In the genomic region with DNA sequence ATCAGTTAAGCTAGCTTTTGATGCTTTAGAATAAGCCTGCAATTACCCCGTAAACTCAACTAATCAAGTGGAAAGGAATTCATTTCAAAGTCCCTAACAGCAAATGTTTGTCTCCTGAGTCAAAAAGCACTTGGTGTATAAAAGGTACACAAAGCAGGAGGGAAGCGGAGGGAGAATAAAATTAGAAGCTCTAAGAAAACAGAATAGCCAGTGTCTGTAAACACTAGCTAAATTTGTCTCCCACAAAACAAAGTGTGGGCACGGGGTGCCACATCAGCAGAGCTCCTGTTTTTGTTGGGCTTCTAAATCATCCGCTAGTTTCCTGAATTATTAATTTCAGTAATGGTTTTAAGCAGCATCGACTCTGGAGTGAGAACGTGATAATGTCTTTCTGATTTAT, we compare ENCODE assay signal across 7 mouse cellular contexts. TPM values are rescaled to one million over a fixed set of nuclear protein-coding genes. Genes with fewer than 3 reads are reported as not detected.
DNase-seq lines count a peak whose midpoint lies in the region; ATAC-seq and TF ChIP-seq lines count a peak whose summit lies in the region.

No protein-coding gene starts in this region.

- no peaks in the 10 kb centered on the region for H3K9me3 ChIP-seq in lung, embryonic 14.5 days (ENCODE audit: low read depth, low read length)
- no peaks in the 10 kb centered on the region for H3K9me3 ChIP-seq in embryonic facial prominence, embryonic 15.5 days (replicated peaks)
- H3K9me3 ChIP-seq in limb, embryonic 10.5 days (replicated peaks) = no peaks in the 10 kb centered on the region
- H3K9me3 ChIP-seq in neural tube, embryonic 15.5 days (replicated peaks) = no peaks in the 10 kb centered on the region

- intact Hi-C loops in gastrocnemius, postnatal 14 days (cut with DNase I; ENCODE audit: low total_unique reads) = no loop called here

- peak overlapping the region; percentile 97; the same call in 1 of the 2 replicates for H3K27ac ChIP-seq in lung, embryonic 14.5 days (ENCODE audit: low read depth)
- no peak overlapping the region; the same call in 1 of the 2 replicates for H3K27ac ChIP-seq in embryonic facial prominence, embryonic 15.5 days (replicated peaks)
- H3K27ac ChIP-seq in limb, embryonic 10.5 days = peak overlapping the region; percentile 98; the same call in 1 of the 2 replicates
- no peak overlapping the region for H3K27ac ChIP-seq in neural tube, embryonic 15.5 days (replicated peaks)

- no peaks in the 10 kb centered on the region for H3K27me3 ChIP-seq in lung, embryonic 14.5 days (ENCODE audit: insufficient read depth, low read length)
- no peaks in the 10 kb centered on the region for H3K27me3 ChIP-seq in embryonic facial prominence, embryonic 15.5 days
- no peaks in the 10 kb centered on the region for H3K27me3 ChIP-seq in limb, embryonic 10.5 days (ENCODE audit: low read depth, poor library complexity, severe bottlenecking)
- H3K27me3 ChIP-seq in neural tube, embryonic 15.5 days (replicated peaks) = no peaks in the 10 kb centered on the region

- peak overlapping the region; percentile 93 for H3K9ac ChIP-seq in lung, embryonic 14.5 days
- 0 out of 2 replicates have a peak overlapping the region, but pooled peaks have one; percentile 21 for H3K9ac ChIP-seq in embryonic facial prominence, embryonic 15.5 days
- 0 out of 2 replicates have a peak overlapping the region, but pooled peaks have one; percentile 42 for H3K9ac ChIP-seq in neural tube, embryonic 15.5 days (replicated peaks)

- WGBS in lung, embryonic 14.5 days = 13% methylated on average over 6 of the region's 6 CpGs
- 12% methylated on average over 6 of the region's 6 CpGs for WGBS in embryonic facial prominence, embryonic 15.5 days
- WGBS in limb, embryonic 10.5 days = 36% methylated on average over 6 of the region's 6 CpGs
- WGBS in neural tube, embryonic 15.5 days = 5% methylated on average over 6 of the region's 6 CpGs

- H3K4me2 ChIP-seq in lung, embryonic 14.5 days = peak overlapping the region; percentile 81
- peak overlapping the region; percentile 67 for H3K4me2 ChIP-seq in embryonic facial prominence, embryonic 15.5 days (replicated peaks)
- H3K4me2 ChIP-seq in neural tube, embryonic 15.5 days = peak overlapping the region; percentile 67

- peak overlapping the region; percentile 87 for H3K4me3 ChIP-seq in lung, embryonic 14.5 days (ENCODE audit: low read depth, low read length)
- H3K4me3 ChIP-seq in embryonic facial prominence, embryonic 15.5 days (replicated peaks) = peak overlapping the region; percentile 95
- peak overlapping the region; percentile 91 for H3K4me3 ChIP-seq in limb, embryonic 10.5 days
- peak overlapping the region; percentile 97 for H3K4me3 ChIP-seq in neural tube, embryonic 15.5 days (replicated peaks)

- DNase-seq in lung, embryonic 14.5 days = no peak
- no peak for DNase-seq in lung, postnatal 25 days (ENCODE audit: low spot score)
- DNase-seq in limb, embryonic 10.5 days (ENCODE audit: low spot score) = no peak
- no peak for DNase-seq in adrenal gland, adult 18-20 months (ENCODE audit: low spot score in 2 of 2)
- no peak for DNase-seq in gastrocnemius, postnatal 14 days

- no peaks in the 10 kb centered on the region; the same call in 1 of the 2 replicates for H3K4me1 ChIP-seq in lung, embryonic 14.5 days (ENCODE audit: insufficient read depth)
- 0 out of 2 replicates have a peak, but pooled peaks cover 12% of the 10 kb centered on the region for H3K4me1 ChIP-seq in embryonic facial prominence, embryonic 15.5 days
- peaks cover 21% of the 10 kb centered on the region for H3K4me1 ChIP-seq in limb, embryonic 10.5 days
- H3K4me1 ChIP-seq in neural tube, embryonic 15.5 days = peaks cover 16% of the 10 kb centered on the region

- no peak for TF ChIP-seq CTCF in lung, embryonic 14.5 days (IDR thresholded peaks at IDR 0.05; ENCODE audit: low read depth)

- ATAC-seq in lung, embryonic 14.5 days (ENCODE audit: insufficient read depth) = no peak
- no peak for ATAC-seq in embryonic facial prominence, embryonic 15.5 days (ENCODE audit: insufficient number of reproducible peaks, low FRiP score, low TSS enrichment, low read depth)
- no peak for ATAC-seq in neural tube, embryonic 15.5 days (ENCODE audit: low FRiP score)

- H3K36me3 ChIP-seq in lung, embryonic 14.5 days (ENCODE audit: insufficient read depth) = no peaks in the 10 kb centered on the region
- no peaks in the 10 kb centered on the region for H3K36me3 ChIP-seq in embryonic facial prominence, embryonic 15.5 days
- no peaks in the 10 kb centered on the region for H3K36me3 ChIP-seq in limb, embryonic 10.5 days
- H3K36me3 ChIP-seq in neural tube, embryonic 15.5 days = no peaks in the 10 kb centered on the region

RNA-seq across cellular contexts. Expression of a gene that starts 1.4 kb away (rescaled TPM):
- polyA plus RNA-seq in lung, embryonic 14.5 days (2014; fragmentation: Nextera tagmentation; extraction: Ambion mirVana) = 38.1 and 38.7 TPM in 2 replicates
- polyA plus RNA-seq in embryonic facial prominence, embryonic 15.5 days (2015; fragmentation: Nextera tagmentation; extraction: Ambion mirVana) = 23.5 and 26.4 TPM in 2 replicates
- polyA plus RNA-seq in limb, embryonic 10.5 days (2016; fragmentation: Nextera tagmentation; extraction: Ambion mirVana) = 14.9 and 15.9 TPM in 2 replicates
- 8.0 and 12.5 TPM in 2 replicates for polyA plus RNA-seq in neural tube, embryonic 15.5 days (2015; fragmentation: Nextera tagmentation; extraction: Ambion mirVana)
- total RNA-seq in adrenal gland, adult 18-20 months (2021) = 10 to 100 TPM; 39.4 to 51.7 TPM
- total RNA-seq in gastrocnemius, postnatal 14 days (2021) = 10 to 100 TPM; 18.0 to 20.7 TPM

Comparison
In these comparisons a context has a peak if more than half of its experiments do, and no peak if none do; other contexts are left out.
1. H3K27ac ChIP-seq: peak in lung, embryonic 14.5 days (single experiment) and limb, embryonic 10.5 days (single experiment); none in embryonic facial prominence, embryonic 15.5 days (single experiment) and neural tube, embryonic 15.5 days (single experiment).
2. H3K9ac ChIP-seq: peak in every context shown above with its lines; median percentile 93 in lung, embryonic 14.5 days; 42 in neural tube, embryonic 15.5 days; 21 in embryonic facial prominence, embryonic 15.5 days.
3. Peak in every context shown above with its lines, with median percentiles within 50 percentile points of each other: H3K4me2 ChIP-seq and H3K4me3 ChIP-seq.